Mouse (Mus musculus) heart, postnatal 0 days (tissue): ENCODE measurements around the gene Nup133.

ENCODE experiments used
- CTCF ChIP-seq: IDR thresholded peaks from 2 replicates; pipeline ENCODE4 v1.5.1; 2016; ENCODE audit warnings: antibody characterized with exemption, control low read depth, low read depth
- EP300 ChIP-seq: IDR thresholded peaks from 2 replicates; pipeline ENCODE4 v1.6.1; 2016; ENCODE audit warnings: antibody characterized with exemption, low read depth

DNA sequence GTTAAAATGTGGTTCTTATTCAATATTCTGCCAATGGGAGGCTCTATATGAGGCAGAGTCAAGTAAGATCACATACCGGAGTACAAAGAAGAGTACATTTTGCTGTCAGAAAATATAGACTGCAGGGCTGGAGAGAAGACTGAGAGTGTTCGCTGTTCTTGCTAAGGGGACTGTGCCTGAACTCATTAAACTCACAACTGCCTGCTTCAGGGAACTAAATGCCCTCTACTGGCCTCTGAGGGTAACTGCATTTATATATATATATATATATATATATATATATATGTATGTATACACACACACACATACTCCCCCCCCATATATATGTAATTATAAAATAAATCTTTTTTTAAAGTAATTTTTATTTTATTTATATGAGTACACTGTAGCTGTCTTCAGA is 17.8 kb upstream of the Nup133 start:
- TF ChIP-seq CTCF (peak; percentile 45), EP300 (no peak)
